Mouse (Mus musculus): ENCODE results near the gene Odf3l1. TPM values are rescaled to one million over a fixed set of nuclear protein-coding genes. Genes with fewer than 3 reads are reported as not detected.
A peak's percentile ranks its signal among the peaks of the same experiment; 100 is the strongest.

Odf3l1 gene
- total and polyA plus RNA-seq, 3 experiments: not detected

GRCm38 (mm10) chr9:56899409-56899808 is 34.9 kb upstream of the Odf3l1 start:
- TF ChIP-seq RAD21 (IDR thresholded peaks at IDR 0.05; ENCODE audit: low read depth, low read length): no peak
- no peak for TF ChIP-seq ZC3H11A (IDR thresholded peaks at IDR 0.05; ENCODE audit: low read depth, low read length)
- TF ChIP-seq ETS1 (IDR thresholded peaks at IDR 0.05; ENCODE audit: low read depth, low read length): no peak
- TF ChIP-seq MEF2A (IDR thresholded peaks at IDR 0.05; ENCODE audit: extremely low read depth, insufficient replicate concordance, low read depth, low read length, poor library complexity, severe bottlenecking): no peak
- TF ChIP-seq CHD1 (IDR thresholded peaks at IDR 0.05; ENCODE audit: low read depth, low read length): no peak
- TF ChIP-seq EP300 (IDR thresholded peaks at IDR 0.05; ENCODE audit: low read depth in 1 of 2, low read length in 2 of 2): no peak
- no peak for TF ChIP-seq MYC (IDR thresholded peaks at IDR 0.05; ENCODE audit: low read depth, low read length)
- Histone ChIP-seq H3K4me1 (ENCODE audit: control insufficient read depth in 1 of 2, insufficient read depth in 2 of 2, low read length in 2 of 2) (peaks cover 9 to 26% of the 10 kb centered on the region in 2 experiments), H3K36me3 (ENCODE audit: control insufficient read depth in 1 of 2, insufficient read depth in 2 of 2, low read length in 2 of 2) (peaks cover 0 to 21% of the 10 kb centered on the region in 2 experiments; a peak in 2 of 4 replicates), H3K4me3 (ENCODE audit: control insufficient read depth in 1 of 2, insufficient read depth in 1 of 2, low read depth in 2 of 2, low read length in 2 of 2) (no peak overlapping the region), H3K9ac (ENCODE audit: control insufficient read depth, low read depth, low read length, poor library complexity, severe bottlenecking) (no peak overlapping the region), H3K79me2 (ENCODE audit: control insufficient read depth, insufficient read depth, low read length, poor library complexity) (no peaks in the 10 kb centered on the region), H3K27ac (ENCODE audit: control insufficient read depth, low read depth, low read length) (no peak overlapping the region; the same call in 1 of the 2 replicates), H3K9me3 (replicated peaks; ENCODE audit: insufficient read depth, low read length) (no peaks in the 10 kb centered on the region), H3K27me3 (ENCODE audit: control insufficient read depth in 1 of 2, insufficient read depth in 2 of 2, low read length in 2 of 2) (no peaks in the 10 kb centered on the region)
- DNase-seq (ENCODE audit: low read depth, low spot score): no peak

GRCm38 (mm10) chr9:56896779-56897178 is 32.3 kb upstream of the Odf3l1 start:
- Histone ChIP-seq H3K4me1 (ENCODE audit: control insufficient read depth in 1 of 2, insufficient read depth in 2 of 2, low read length in 2 of 2) (peaks cover 6 to 12% of the 10 kb centered on the region in 2 experiments; a peak in 3 of 4 replicates), H3K79me2 (ENCODE audit: control insufficient read depth, insufficient read depth, low read length, poor library complexity) (no peaks in the 10 kb centered on the region), H3K4me3 (ENCODE audit: control insufficient read depth in 1 of 2, insufficient read depth in 1 of 2, low read depth in 2 of 2, low read length in 2 of 2) (no peak overlapping the region), H3K9me3 (replicated peaks; ENCODE audit: insufficient read depth, low read length) (no peaks in the 10 kb centered on the region), H3K9ac (ENCODE audit: control insufficient read depth, low read depth, low read length, poor library complexity, severe bottlenecking) (no peak overlapping the region), H3K36me3 (ENCODE audit: control insufficient read depth in 1 of 2, insufficient read depth in 2 of 2, low read length in 2 of 2) (peaks cover 0 to 9% of the 10 kb centered on the region in 2 experiments; a peak in 2 of 4 replicates), H3K27ac (ENCODE audit: control insufficient read depth, low read depth, low read length) (no peak overlapping the region), H3K27me3 (ENCODE audit: control insufficient read depth in 1 of 2, insufficient read depth in 2 of 2, low read length in 2 of 2) (no peaks in the 10 kb centered on the region)
- DNase-seq (ENCODE audit: low read depth, low spot score): no peak
- TF ChIP-seq POLR2A (IDR thresholded peaks at IDR 0.05; ENCODE audit: control insufficient read depth in 1 of 2, insufficient read depth in 1 of 2, low read depth in 1 of 2, low read length in 2 of 2, poor library complexity in 1 of 2) (no peak), UBTF (IDR thresholded peaks at IDR 0.05; ENCODE audit: borderline replicate concordance, insufficient read depth, low read depth, low read length) (no peak), CHD2 (IDR thresholded peaks at IDR 0.05; ENCODE audit: low read length) (no peak), MAZ (IDR thresholded peaks at IDR 0.05; ENCODE audit: low read depth, low read length) (no peak)

- TF ChIP-seq ETS1 (IDR thresholded peaks at IDR 0.05; ENCODE audit: low read depth, low read length) (no peak), BHLHE40 (IDR thresholded peaks at IDR 0.05; ENCODE audit: borderline replicate concordance, low read depth, low read length) (no peak), CTCF (IDR thresholded peaks at IDR 0.05 in 2 of 3, conservative IDR thresholded peaks at IDR 0.05 in 1 of 3; ENCODE audit: control insufficient read depth in 1 of 3, insufficient read depth in 1 of 3, low read depth in 2 of 3, low read length in 3 of 3, poor library complexity in 1 of 3, severe bottlenecking in 1 of 3) (peak; percentile 14 to 29 (median 23); a peak in 3 of 6 replicates), SMC3 (IDR thresholded peaks at IDR 0.05; ENCODE audit: low read depth, low read length) (peak; percentile 31; the same call in 1 of the 2 replicates), NELFE (IDR thresholded peaks at IDR 0.05; ENCODE audit: low read depth, low read length) (no peak)
- no peaks in the 10 kb centered on the region for H3K4me1 ChIP-seq (ENCODE audit: control insufficient read depth in 1 of 2, insufficient read depth in 2 of 2, low read length in 2 of 2)
- H3K36me3 ChIP-seq (ENCODE audit: control insufficient read depth in 1 of 2, insufficient read depth in 2 of 2, low read length in 2 of 2): no peaks in the 10 kb centered on the region
- no peaks in the 10 kb centered on the region for H3K27me3 ChIP-seq (ENCODE audit: control insufficient read depth in 1 of 2, insufficient read depth in 2 of 2, low read length in 2 of 2)
- H3K79me2 ChIP-seq (ENCODE audit: control insufficient read depth, insufficient read depth, low read length, poor library complexity): no peaks in the 10 kb centered on the region
- no peak overlapping the region for H3K27ac ChIP-seq (ENCODE audit: control insufficient read depth, low read depth, low read length)
- no peak for DNase-seq (ENCODE audit: low read depth, low spot score)
- no peak overlapping the region for H3K9ac ChIP-seq (ENCODE audit: control insufficient read depth, low read depth, low read length, poor library complexity, severe bottlenecking)
- no peaks in the 10 kb centered on the region for H3K9me3 ChIP-seq (replicated peaks; ENCODE audit: insufficient read depth, low read length)
- H3K4me3 ChIP-seq (ENCODE audit: control insufficient read depth in 1 of 2, insufficient read depth in 1 of 2, low read depth in 2 of 2, low read length in 2 of 2): no peak overlapping the region
Observed at GRCm38 (mm10) chr9:56894006-56894405, 29.5 kb upstream of the Odf3l1 start.
